Mouse (Mus musculus): ENCODE measurements at regions not wholly inside any gene's neighbourhood (a gene's known extent, or its start where the extent isn't known, plus 50 kb on each side); places are given as distances from the start of the nearest gene placed in this dataset.

DNA sequence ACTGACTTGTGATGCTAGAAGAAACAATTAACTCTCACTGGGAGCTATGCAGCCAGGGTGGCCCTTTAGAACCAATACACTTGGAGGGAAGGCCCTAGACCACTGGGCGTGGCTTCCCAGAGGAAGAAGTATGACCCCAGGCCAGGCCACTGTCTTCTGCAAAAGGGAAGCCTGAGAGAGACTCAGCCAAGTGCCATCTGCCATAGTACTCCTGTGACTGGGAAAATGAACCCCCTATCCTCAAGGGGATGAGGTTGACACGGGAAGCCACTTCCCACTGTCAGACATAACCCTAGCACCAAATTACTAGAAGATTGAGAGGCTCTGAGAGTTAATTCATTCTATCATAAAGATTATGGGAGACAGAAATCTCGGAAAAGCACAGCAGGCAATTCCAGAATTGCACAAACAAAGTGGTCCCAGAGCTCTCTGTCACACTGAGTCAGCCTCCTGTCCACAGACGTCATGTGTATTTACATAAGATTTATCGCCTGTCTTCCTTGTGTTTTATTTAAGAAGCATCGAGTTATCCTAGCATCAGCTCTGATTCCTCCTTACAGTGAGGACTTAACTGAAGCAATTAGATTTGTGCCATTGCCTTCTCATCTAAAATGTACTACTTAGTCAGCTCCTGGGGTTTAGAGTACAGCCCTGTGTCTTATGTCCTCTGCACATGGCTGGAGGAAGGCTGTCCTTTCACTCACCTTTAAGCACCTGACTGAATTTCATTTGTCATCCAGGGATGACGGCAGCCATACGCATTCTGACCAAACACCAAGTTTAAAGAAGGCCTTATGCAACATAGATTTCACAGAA, 75.6 kb upstream of the Slc22a23 start:
- TF ChIP-seq POLR2A (IDR thresholded peaks at IDR 0.05; ENCODE audit: borderline replicate concordance, extremely low read depth, insufficient read depth, insufficient read length), result no peak
- no peaks in the 10 kb centered on the region for H3K9me3 ChIP-seq (ENCODE audit: control insufficient read depth, low read length)
- H3K9ac ChIP-seq (ENCODE audit: low read depth, low read length, severe bottlenecking), result no peak overlapping the region
- no peaks in the 10 kb centered on the region for H3K4me1 ChIP-seq (ENCODE audit: control insufficient read depth, insufficient read depth, low read length)
- 69% methylated on average over 8 of the region's 8 CpGs for WGBS
- ATAC-seq (ENCODE audit: low FRiP score, low read depth) (no peak), DNase-seq (ENCODE audit: low spot score) (no peak)
- no peak overlapping the region for H3K4me3 ChIP-seq (replicated peaks; ENCODE audit: low read length)
- no peak overlapping the region for H3K27ac ChIP-seq (replicated peaks; ENCODE audit: low read depth, low read length)
- no peak overlapping the region for H3K4me2 ChIP-seq (replicated peaks; ENCODE audit: low read depth, low read length, severe bottlenecking)
- H3K27me3 ChIP-seq (ENCODE audit: control insufficient read depth, insufficient read depth, low read length), result no peaks in the 10 kb centered on the region
- H3K36me3 ChIP-seq (ENCODE audit: control insufficient read depth, insufficient read depth, low read length), result no peaks in the 10 kb centered on the region

- ATAC-seq (ENCODE audit: low FRiP score, low read depth) (no peak), DNase-seq (ENCODE audit: low spot score) (no peak)
- H3K9ac ChIP-seq (ENCODE audit: low read depth, low read length, severe bottlenecking), result no peak overlapping the region
- H3K27me3 ChIP-seq (ENCODE audit: control insufficient read depth, insufficient read depth, low read length), result no peaks in the 10 kb centered on the region
- 86% methylated on average over 3 of the region's 3 CpGs for WGBS
- H3K36me3 ChIP-seq (ENCODE audit: control insufficient read depth, insufficient read depth, low read length), result no peaks in the 10 kb centered on the region
- H3K9me3 ChIP-seq (ENCODE audit: control insufficient read depth, low read length), result no peaks in the 10 kb centered on the region
- no peaks in the 10 kb centered on the region for H3K4me1 ChIP-seq (ENCODE audit: control insufficient read depth, insufficient read depth, low read length)
- no peak for TF ChIP-seq POLR2A (IDR thresholded peaks at IDR 0.05; ENCODE audit: borderline replicate concordance, extremely low read depth, insufficient read depth, insufficient read length)
- no peak overlapping the region for H3K4me2 ChIP-seq (replicated peaks; ENCODE audit: low read depth, low read length, severe bottlenecking)
- H3K4me3 ChIP-seq (replicated peaks; ENCODE audit: low read length), result no peak overlapping the region
- no peak overlapping the region for H3K27ac ChIP-seq (replicated peaks; ENCODE audit: low read depth, low read length)
These were observed 74.1 kb upstream of the Slc22a23 start for GRCm38 (mm10) chr13:34419061-34419460.

- Histone ChIP-seq H3K9ac (ENCODE audit: low read depth, low read length, severe bottlenecking) (no peak overlapping the region), H3K4me2 (replicated peaks; ENCODE audit: low read depth, low read length, severe bottlenecking) (no peak overlapping the region), H3K9me3 (ENCODE audit: control insufficient read depth, low read length) (no peaks in the 10 kb centered on the region), H3K4me1 (ENCODE audit: control insufficient read depth, insufficient read depth, low read length) (no peaks in the 10 kb centered on the region), H3K4me3 (replicated peaks; ENCODE audit: low read length) (no peak overlapping the region), H3K36me3 (ENCODE audit: control insufficient read depth, insufficient read depth, low read length) (no peaks in the 10 kb centered on the region), H3K27ac (replicated peaks; ENCODE audit: low read depth, low read length) (no peak overlapping the region), H3K27me3 (ENCODE audit: control insufficient read depth, insufficient read depth, low read length) (no peaks in the 10 kb centered on the region)
- TF ChIP-seq POLR2A (IDR thresholded peaks at IDR 0.05; ENCODE audit: borderline replicate concordance, extremely low read depth, insufficient read depth, insufficient read length), result no peak
- WGBS, result 84% methylated on average over 2 of the region's 2 CpGs
- no peak for ATAC-seq (ENCODE audit: low FRiP score, low read depth)
- DNase-seq (ENCODE audit: low spot score), result no peak
These were observed 71.6 kb upstream of the Slc22a23 start for GRCm38 (mm10) chr13:34416603-34417002.

GRCm38 (mm10) chr13:34414533-34414932, 69.6 kb upstream of the Slc22a23 start:
- no peaks in the 10 kb centered on the region for H3K27me3 ChIP-seq (ENCODE audit: control insufficient read depth, insufficient read depth, low read length)
- ATAC-seq (ENCODE audit: low FRiP score, low read depth) (no peak), DNase-seq (ENCODE audit: low spot score) (no peak)
- no peak overlapping the region for H3K9ac ChIP-seq (ENCODE audit: low read depth, low read length, severe bottlenecking)
- H3K4me1 ChIP-seq (ENCODE audit: control insufficient read depth, insufficient read depth, low read length), result no peaks in the 10 kb centered on the region
- WGBS, result 90% methylated on average over 2 of the region's 2 CpGs
- no peak overlapping the region for H3K27ac ChIP-seq (replicated peaks; ENCODE audit: low read depth, low read length)
- no peak for TF ChIP-seq POLR2A (IDR thresholded peaks at IDR 0.05; ENCODE audit: borderline replicate concordance, extremely low read depth, insufficient read depth, insufficient read length)
- H3K4me3 ChIP-seq (replicated peaks; ENCODE audit: low read length), result no peak overlapping the region
- no peaks in the 10 kb centered on the region for H3K9me3 ChIP-seq (ENCODE audit: control insufficient read depth, low read length)
- H3K36me3 ChIP-seq (ENCODE audit: control insufficient read depth, insufficient read depth, low read length), result no peaks in the 10 kb centered on the region
- H3K4me2 ChIP-seq (replicated peaks; ENCODE audit: low read depth, low read length, severe bottlenecking), result no peak overlapping the region

- 10% methylated on average over 2 of the region's 2 CpGs for WGBS
- Histone ChIP-seq H3K4me3 (replicated peaks; ENCODE audit: low read length) (no peak overlapping the region), H3K27me3 (ENCODE audit: control insufficient read depth, insufficient read depth, low read length) (no peaks in the 10 kb centered on the region), H3K4me1 (ENCODE audit: control insufficient read depth, insufficient read depth, low read length) (peaks cover 6% of the 10 kb centered on the region; the same call in 1 of the 2 replicates), H3K9ac (ENCODE audit: low read depth, low read length, severe bottlenecking) (no peak overlapping the region), H3K9me3 (ENCODE audit: control insufficient read depth, low read length) (no peaks in the 10 kb centered on the region), H3K36me3 (ENCODE audit: control insufficient read depth, insufficient read depth, low read length) (no peaks in the 10 kb centered on the region), H3K4me2 (replicated peaks; ENCODE audit: low read depth, low read length, severe bottlenecking) (no peak overlapping the region), H3K27ac (replicated peaks; ENCODE audit: low read depth, low read length) (0 out of 2 replicates have a peak overlapping the region, but pooled peaks have one; percentile 22)
- ATAC-seq (ENCODE audit: low FRiP score, low read depth), result peak; percentile 75
- no peak for TF ChIP-seq POLR2A (IDR thresholded peaks at IDR 0.05; ENCODE audit: borderline replicate concordance, extremely low read depth, insufficient read depth, insufficient read length)
- DNase-seq (ENCODE audit: low spot score), result peak; percentile 42
These were observed 63.7 kb upstream of the Slc22a23 start for GRCm38 (mm10) chr13:34408669-34409055.

Data from limb, embryonic 14.5 days (tissue).